Mouse (Mus musculus) duodenum, adult 2 months (tissue): ENCODE data around the gene Rbms3. TPM values are rescaled to one million over a fixed set of nuclear protein-coding genes. Genes with fewer than 3 reads are reported as not detected.

Source experiments
- polyA plus RNA-seq: library from polyadenylated mRNA; depleted of rRNA; stranded (reverse); fragments of >200 nt; gene quantifications from 2 replicates; pipeline ENCODE4 v1.2.3, GENCODE M21; 2012; ENCODE audit warnings: low replicate concordance; rRNA removed

Gene Rbms3
- polyA plus RNA-seq, result 1.4 and 4.5 TPM in 2 replicates

DNA sequence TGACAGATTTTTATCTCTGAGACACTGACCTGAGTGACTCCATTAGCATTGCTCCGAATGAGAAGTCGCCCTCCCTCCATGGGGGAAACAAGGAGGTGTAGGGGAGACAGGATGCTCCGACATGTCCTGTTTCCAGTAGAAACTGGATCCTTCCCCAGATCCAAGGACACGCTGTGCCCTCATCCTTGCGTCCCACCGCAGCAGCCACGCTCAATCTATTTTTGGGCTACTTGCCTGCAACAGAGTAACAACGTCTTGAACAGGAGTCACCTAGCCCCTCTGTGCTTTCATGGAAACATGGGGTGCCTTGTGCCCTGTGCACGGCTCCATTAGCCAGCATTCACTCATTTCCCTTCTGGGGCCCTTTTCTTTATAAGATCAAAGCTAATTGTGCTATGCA, at the start of gene Rbms3:
Gene Rbms3, minus strand, starts transcription at position 143 of the 400 bp plus-strand sequence.

